Mouse (Mus musculus): Measurements from ENCODE around the gene Icosl. TPM values are rescaled to one million over a fixed set of nuclear protein-coding genes. Genes with fewer than 3 reads are reported as not detected.

Gene Icosl
- polyA plus RNA-seq, 1 experiment from 2014 or later = 8.4 TPM

DNA sequence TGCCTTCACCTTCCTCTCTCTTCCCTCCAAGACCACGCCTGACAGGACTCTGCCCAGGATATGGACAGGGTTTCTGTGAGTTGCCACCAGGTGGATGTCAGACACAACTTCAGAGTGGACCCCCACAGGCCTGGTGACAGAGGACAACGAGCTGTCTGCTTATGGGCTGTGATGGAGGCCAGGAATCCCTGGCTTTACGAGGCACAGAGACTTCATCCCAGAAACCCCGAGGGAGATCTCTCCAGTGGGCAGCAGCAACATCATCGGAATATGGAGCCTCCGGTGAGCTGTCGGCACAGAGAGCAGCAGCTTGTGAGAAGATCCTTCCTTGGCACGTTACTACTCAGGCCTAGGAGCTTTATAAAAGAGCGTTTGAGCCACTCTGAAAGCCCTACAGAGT, 8.8 kb downstream of the Icosl start:
- no peak for ATAC-seq (ENCODE audit: borderline replicate concordance, extremely low read depth, low FRiP score, low TSS enrichment)
- Histone ChIP-seq H3K27me3 (no peaks in the 10 kb centered on the region), H3K9ac (no peak overlapping the region), H3K36me3 (no peaks in the 10 kb centered on the region), H3K9me3 (no peaks in the 10 kb centered on the region), H3K4me3 (no peak overlapping the region), H3K27ac (no peak overlapping the region), H3K4me2 (no peak overlapping the region), H3K4me1 (no peaks in the 10 kb centered on the region)
- 74% methylated on average over 9 of the region's 9 CpGs for WGBS

DNA sequence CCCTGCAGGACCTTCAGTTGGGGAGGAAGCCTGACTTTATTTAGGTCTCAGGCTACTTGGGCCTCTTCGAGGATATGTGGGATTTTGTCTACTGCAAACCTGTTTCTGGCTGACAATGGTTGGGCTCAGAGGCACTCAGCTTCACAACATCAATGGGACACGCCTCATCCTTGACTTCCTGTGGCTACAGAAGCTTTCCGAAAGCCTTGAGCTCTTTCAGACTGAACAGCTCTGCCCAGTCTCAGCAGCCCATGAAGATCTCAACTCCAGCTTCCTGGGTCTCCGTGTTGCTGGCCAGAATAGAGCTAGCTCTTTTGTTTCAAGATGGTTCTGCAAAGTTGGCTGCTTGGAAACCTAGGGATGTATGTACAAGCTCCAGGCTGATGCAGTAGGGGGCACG, 9.2 kb downstream of the Icosl start:
- Histone ChIP-seq H3K27ac (no peak overlapping the region), H3K4me2 (no peak overlapping the region), H3K4me3 (no peak overlapping the region), H3K36me3 (no peaks in the 10 kb centered on the region), H3K4me1 (no peaks in the 10 kb centered on the region), H3K27me3 (no peaks in the 10 kb centered on the region), H3K9me3 (no peaks in the 10 kb centered on the region), H3K9ac (no peak overlapping the region)
- 68% methylated on average over 5 of the region's 5 CpGs for WGBS
- no peak for ATAC-seq (ENCODE audit: borderline replicate concordance, extremely low read depth, low FRiP score, low TSS enrichment)

DNA sequence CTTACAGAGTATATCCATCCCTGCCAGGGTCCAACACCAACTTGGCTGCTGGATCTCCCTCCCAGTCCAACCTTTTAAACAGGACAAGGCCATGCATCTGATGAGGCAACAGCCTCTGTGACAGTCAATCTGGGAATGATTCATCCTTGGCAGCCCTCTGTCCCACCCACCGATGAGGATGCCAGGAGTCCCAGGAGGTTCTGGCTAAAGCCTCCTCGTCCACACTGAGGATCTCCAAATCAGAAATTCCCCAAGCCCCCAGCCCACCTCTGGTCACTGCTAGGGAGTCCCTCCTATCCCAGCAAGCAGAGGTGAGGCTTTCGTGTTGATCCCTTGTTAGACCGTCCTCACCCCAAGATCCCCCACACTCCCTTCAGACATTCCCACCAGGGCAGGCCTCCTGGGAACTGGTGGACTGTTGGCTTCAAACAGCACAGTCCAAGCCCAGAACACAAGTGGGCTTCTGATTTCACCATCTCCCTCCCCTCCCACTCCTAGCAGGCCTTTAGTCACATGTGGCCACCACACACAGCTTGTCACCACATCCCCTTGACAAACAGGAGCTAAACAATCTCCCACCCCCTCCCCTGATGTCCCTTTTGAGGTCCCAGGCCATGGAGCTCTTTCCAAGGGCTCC, 11.0 kb downstream of the Icosl start:
- no peak for ATAC-seq (ENCODE audit: borderline replicate concordance, extremely low read depth, low FRiP score, low TSS enrichment)
- Histone ChIP-seq H3K9ac (no peak overlapping the region), H3K36me3 (no peaks in the 10 kb centered on the region), H3K27ac (no peak overlapping the region), H3K4me1 (no peaks in the 10 kb centered on the region), H3K27me3 (no peaks in the 10 kb centered on the region), H3K9me3 (no peaks in the 10 kb centered on the region), H3K4me3 (no peak overlapping the region), H3K4me2 (no peak overlapping the region)
- 77% methylated on average over 4 of the region's 4 CpGs for WGBS

DNA sequence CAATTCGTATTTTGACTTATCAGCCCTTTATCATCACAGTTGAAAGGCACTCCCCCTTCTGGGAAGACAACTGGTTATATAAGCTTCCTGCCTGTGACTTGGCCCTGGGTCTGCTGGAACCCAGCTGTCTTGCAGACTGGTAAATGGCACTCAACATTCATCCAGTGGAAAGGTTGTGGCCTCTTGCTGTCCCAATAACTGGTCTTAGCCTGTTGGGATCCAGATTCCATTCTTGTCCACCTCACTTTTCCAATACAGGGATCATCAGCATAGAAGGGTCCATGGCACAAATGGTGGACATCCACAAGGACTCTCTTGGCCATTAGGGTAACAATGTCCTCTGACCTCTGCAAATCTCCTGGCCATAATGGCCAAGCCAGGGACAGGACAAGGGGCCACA, 15.0 kb downstream of the Icosl start:
- no peaks in the 10 kb centered on the region for H3K4me1 ChIP-seq
- H3K9ac ChIP-seq = no peak overlapping the region
- no peaks in the 10 kb centered on the region for H3K9me3 ChIP-seq
- no peaks in the 10 kb centered on the region for H3K36me3 ChIP-seq
- H3K4me2 ChIP-seq = no peak overlapping the region
- 35% methylated on average over 1 of the region's 1 CpGs for WGBS
- no peak overlapping the region for H3K4me3 ChIP-seq
- ATAC-seq (ENCODE audit: borderline replicate concordance, extremely low read depth, low FRiP score, low TSS enrichment) = no peak
- H3K27ac ChIP-seq = no peak overlapping the region
- H3K27me3 ChIP-seq = no peaks in the 10 kb centered on the region

DNA sequence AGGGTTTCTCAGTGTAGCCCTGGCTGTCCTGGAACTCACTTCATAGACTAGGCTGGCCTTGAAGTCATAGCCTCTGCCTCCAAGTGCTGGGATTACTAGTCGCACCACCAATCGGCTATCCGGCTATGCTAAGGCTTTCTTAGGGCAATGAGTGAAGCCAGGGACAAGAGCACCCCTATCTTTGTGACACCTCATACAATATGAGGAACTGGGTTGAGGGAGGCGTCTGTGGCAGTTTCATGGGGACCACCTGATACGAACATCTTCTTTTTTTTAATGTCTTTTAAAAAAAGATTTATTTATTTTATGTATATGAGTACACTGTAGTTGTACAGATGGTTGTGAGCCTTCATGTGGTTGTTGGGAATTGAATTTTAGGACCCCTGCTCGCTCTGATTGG, 16.6 kb downstream of the Icosl start:
- 84% methylated on average over 6 of the region's 6 CpGs for WGBS
- Histone ChIP-seq H3K4me1 (no peaks in the 10 kb centered on the region), H3K27me3 (no peaks in the 10 kb centered on the region), H3K9me3 (no peaks in the 10 kb centered on the region), H3K4me3 (no peak overlapping the region), H3K9ac (no peak overlapping the region), H3K36me3 (no peaks in the 10 kb centered on the region), H3K4me2 (no peak overlapping the region), H3K27ac (no peak overlapping the region)
- no peak for ATAC-seq (ENCODE audit: borderline replicate concordance, extremely low read depth, low FRiP score, low TSS enrichment)

DNA sequence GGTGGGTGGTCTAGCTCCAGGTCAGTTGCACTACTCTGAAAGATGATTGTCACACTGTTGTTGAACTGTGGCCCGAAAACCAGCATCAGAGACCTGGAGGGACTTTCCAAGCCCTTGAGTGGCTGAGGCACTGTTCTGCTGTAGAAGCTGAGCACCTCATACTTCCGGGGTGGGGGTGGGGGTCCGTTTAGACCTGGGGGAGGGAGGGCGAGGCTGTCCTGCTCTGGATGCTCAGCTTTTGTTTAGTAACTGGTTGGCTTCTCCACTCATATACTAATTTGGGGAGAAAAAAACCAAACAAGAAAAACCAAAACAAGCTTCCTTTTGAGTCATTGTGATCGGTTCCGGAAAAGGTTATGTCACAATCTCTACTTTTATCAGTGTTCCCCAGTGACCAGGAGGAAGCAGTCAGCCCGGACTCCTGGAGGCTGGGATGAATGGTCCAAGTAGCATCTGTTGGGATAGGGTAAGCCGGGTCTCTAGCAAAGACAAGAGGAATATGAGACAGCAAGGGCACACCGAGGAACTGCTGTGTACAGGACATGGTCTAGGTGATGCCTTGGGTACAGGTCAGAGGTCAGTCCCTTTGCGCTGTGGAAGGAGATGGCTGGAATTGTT, 17.5 kb downstream of the Icosl start:
- WGBS = 75% methylated on average over 10 of the region's 10 CpGs
- ATAC-seq (ENCODE audit: borderline replicate concordance, extremely low read depth, low FRiP score, low TSS enrichment) = no peak
- no peaks in the 10 kb centered on the region for H3K4me1 ChIP-seq

DNA sequence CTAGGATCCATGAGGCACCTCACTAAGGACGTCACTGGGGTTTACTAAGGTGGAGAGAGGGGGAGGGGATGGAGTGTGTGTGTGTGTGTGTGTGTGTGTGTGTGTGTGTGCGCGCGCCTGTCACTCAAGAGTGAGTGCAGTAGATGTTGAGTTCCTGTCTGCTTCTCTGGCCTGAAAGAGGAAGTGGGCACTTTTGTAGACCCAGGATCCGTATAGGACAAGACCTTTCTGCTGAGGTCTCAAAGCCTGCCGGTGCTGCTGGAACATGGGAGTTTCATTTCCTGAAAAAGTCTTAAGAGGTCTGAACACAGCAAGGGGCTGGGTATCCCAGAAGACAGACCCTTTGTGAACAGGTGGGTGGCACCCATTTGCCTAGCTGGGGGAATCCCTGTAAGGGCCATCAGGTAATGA, 18.0 kb downstream of the Icosl start:
- WGBS = 78% methylated on average over 6 of the region's 6 CpGs
- no peak overlapping the region for H3K4me2 ChIP-seq
- no peak overlapping the region for H3K27ac ChIP-seq
- no peaks in the 10 kb centered on the region for H3K4me1 ChIP-seq
- H3K9ac ChIP-seq = no peak overlapping the region
- ATAC-seq (ENCODE audit: borderline replicate concordance, extremely low read depth, low FRiP score, low TSS enrichment) = no peak
- H3K27me3 ChIP-seq = no peaks in the 10 kb centered on the region
- no peak overlapping the region for H3K4me3 ChIP-seq
- H3K9me3 ChIP-seq = no peaks in the 10 kb centered on the region
- H3K36me3 ChIP-seq = no peaks in the 10 kb centered on the region

More for the DNA sequence above, 17.5 kb downstream of the Icosl start:
- no peaks in the 10 kb centered on the region for H3K36me3 ChIP-seq
- H3K9ac ChIP-seq = no peak overlapping the region
- no peak overlapping the region for H3K27ac ChIP-seq
- H3K27me3 ChIP-seq = no peaks in the 10 kb centered on the region
- no peak overlapping the region for H3K4me2 ChIP-seq
- no peaks in the 10 kb centered on the region for H3K9me3 ChIP-seq
- H3K4me3 ChIP-seq = no peak overlapping the region

DNA sequence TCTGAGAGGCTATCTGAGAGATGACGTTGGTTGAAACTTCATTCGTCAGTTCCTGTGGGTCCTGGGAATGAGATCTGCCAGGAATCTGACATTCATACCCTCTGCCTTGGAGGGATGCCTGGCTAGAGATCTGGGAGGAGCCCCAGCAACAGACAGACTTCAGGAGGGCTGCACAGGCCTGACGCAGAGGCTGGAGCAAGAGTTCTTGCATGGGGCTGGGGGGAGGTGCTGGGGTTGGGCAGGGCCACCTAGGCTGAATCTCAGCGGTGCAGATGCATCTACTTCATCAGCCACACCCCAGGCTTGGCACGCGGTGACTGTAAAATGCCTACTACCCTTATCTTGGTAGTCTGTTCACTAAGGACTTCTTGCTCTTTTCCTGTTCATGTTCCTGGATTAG, 21.1 kb downstream of the Icosl start:
- WGBS = 40% methylated on average over 6 of the region's 6 CpGs
- Histone ChIP-seq H3K9ac (no peak overlapping the region), H3K9me3 (no peaks in the 10 kb centered on the region), H3K4me2 (no peak overlapping the region), H3K27ac (no peak overlapping the region), H3K27me3 (no peaks in the 10 kb centered on the region), H3K36me3 (no peaks in the 10 kb centered on the region), H3K4me3 (no peak overlapping the region), H3K4me1 (no peaks in the 10 kb centered on the region)
- ATAC-seq (ENCODE audit: borderline replicate concordance, extremely low read depth, low FRiP score, low TSS enrichment) = 0 out of 2 replicates have a peak, but pooled peaks have one; percentile 35

DNA sequence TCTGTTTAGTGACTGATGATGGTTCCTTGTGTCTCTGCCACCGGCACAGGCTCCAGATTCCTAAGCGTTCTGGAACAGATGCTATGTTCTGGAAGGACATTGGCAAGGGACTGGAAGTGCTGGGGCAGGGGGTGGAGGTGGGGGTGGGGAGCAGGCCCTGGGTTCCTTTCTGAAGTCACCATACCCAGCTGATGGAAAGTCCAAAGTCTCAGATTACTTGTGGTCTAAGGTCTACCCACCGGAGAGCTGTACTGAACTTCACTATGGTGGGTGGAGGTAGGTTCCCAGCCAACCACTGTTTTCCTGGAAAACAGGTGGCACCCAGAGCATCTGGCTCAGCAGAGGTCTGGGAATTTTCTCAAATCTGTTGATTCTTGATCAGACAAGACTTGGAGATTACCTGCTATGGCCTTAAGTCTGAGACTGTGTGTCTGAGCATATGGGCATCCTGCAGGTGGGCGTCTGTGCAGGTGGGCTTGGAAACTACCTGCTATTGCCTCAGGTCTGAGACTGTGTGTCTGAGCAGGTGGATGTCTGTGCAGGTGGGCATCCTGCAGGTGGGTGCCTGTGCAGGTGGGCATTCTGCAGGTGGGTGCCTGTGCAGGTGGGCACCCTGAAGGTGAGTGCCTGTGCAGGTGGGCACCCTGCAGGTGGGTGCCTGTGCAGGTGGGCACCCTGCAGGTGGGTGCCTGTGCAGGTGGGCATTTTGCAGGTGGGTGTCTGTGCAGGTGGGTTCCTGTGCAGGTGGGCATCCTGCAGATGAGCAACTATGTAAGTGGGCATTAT, 21.8 kb downstream of the Icosl start:
- WGBS = 73% methylated on average over 4 of the region's 4 CpGs
- H3K27me3 ChIP-seq = no peaks in the 10 kb centered on the region
- ATAC-seq (ENCODE audit: borderline replicate concordance, extremely low read depth, low FRiP score, low TSS enrichment) = no peak
- no peak overlapping the region for H3K9ac ChIP-seq
- no peaks in the 10 kb centered on the region for H3K4me1 ChIP-seq
- no peaks in the 10 kb centered on the region for H3K9me3 ChIP-seq
- H3K36me3 ChIP-seq = no peaks in the 10 kb centered on the region
- H3K4me2 ChIP-seq = no peak overlapping the region
- H3K27ac ChIP-seq = no peak overlapping the region
- no peak overlapping the region for H3K4me3 ChIP-seq

DNA sequence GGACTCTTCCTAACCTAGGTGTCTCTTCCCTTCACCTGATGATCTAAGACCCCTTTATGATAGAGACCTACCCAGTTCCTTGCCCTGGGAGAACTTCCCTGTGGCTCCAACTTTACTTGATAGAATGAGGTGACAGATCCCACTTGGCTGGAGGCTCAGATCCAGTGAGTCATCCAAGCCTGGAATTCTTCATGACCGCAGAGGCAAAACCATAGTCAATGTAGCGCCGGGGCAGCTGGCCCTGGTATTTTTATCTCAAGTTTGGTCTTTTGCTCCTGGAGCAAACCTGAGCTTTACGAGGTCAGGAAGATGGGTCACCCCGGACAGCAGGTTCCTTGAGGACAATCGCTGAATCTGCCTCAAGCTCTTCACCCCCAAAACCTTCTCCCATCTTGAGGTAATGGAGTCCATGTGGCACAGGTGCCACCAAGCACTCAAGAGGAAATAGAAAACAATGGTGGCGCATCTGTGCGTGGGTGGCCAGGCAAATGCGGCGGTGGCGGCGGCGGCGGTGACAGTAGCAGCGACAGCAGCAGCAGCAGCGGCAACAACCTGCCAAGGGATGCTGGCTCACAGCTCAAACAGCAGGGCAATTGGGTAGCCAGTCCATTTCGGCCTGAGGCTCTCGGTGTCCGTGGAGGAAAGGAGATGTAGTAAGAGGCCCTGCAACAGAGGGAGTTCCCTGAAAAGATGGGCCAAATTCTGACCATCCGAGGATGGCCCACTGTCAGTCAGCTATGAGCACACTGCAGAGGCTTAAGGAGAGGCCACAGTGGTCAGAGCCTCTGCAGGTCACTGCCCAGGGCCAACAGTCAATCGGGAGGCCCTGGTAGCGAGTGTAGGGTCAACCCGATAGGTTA, 23.0 kb downstream of the Icosl start:
- ATAC-seq (ENCODE audit: borderline replicate concordance, extremely low read depth, low FRiP score, low TSS enrichment) = no peak
- 81% methylated on average over 23 of the region's 23 CpGs for WGBS
- no peaks in the 10 kb centered on the region for H3K27me3 ChIP-seq

DNA sequence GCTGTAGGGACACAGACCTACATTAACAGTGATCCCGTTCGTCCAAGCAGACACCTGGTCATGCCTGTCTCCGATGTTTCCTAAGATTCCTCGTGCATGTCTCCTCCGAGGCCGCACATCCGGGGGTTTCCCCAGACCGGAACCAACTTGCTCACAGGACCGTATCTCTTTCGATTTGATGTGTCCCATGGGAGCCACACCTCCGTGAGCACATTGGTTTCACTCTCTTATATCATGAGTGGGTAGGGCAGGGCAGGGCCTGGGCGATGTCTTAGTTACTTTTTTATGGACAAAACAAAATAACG, 23.6 kb downstream of the Icosl start:
- H3K4me1 ChIP-seq = no peaks in the 10 kb centered on the region
- 85% methylated on average over 13 of the region's 13 CpGs for WGBS
- H3K27ac ChIP-seq = no peak overlapping the region
- no peaks in the 10 kb centered on the region for H3K27me3 ChIP-seq
- no peaks in the 10 kb centered on the region for H3K9me3 ChIP-seq
- no peaks in the 10 kb centered on the region for H3K36me3 ChIP-seq
- H3K9ac ChIP-seq = no peak overlapping the region
- ATAC-seq (ENCODE audit: borderline replicate concordance, extremely low read depth, low FRiP score, low TSS enrichment) = no peak
- H3K4me3 ChIP-seq = no peak overlapping the region
- no peak overlapping the region for H3K4me2 ChIP-seq

More for the DNA sequence above, 23.0 kb downstream of the Icosl start:
- Histone ChIP-seq H3K9me3 (no peaks in the 10 kb centered on the region), H3K4me1 (no peaks in the 10 kb centered on the region), H3K9ac (no peak overlapping the region), H3K27ac (no peak overlapping the region), H3K4me2 (no peak overlapping the region), H3K4me3 (no peak overlapping the region), H3K36me3 (no peaks in the 10 kb centered on the region)

DNA sequence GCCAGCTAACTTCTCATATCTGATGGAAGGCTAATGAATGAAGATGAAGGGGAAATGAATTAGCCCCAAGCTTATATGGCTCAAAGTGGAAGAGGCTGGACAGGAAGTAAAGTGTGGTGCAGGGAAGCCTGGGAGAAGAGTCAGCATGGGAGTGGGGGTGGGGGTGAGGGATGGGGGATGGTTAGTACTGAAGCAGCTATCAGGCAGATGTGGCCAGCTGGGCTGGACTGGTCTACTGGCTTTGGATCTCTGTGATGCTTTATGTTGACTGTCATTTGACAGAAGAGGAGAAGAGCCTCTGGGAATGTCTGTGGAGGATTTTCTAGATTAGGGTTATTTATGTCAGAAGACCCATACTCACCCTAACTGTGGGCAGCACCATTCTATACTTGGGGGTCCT, 26.1 kb downstream of the Icosl start:
- Histone ChIP-seq H3K4me2 (no peak overlapping the region), H3K4me1 (no peaks in the 10 kb centered on the region), H3K27ac (no peak overlapping the region), H3K36me3 (no peaks in the 10 kb centered on the region), H3K27me3 (no peaks in the 10 kb centered on the region), H3K9ac (no peak overlapping the region), H3K9me3 (no peaks in the 10 kb centered on the region), H3K4me3 (no peak overlapping the region)
- ATAC-seq (ENCODE audit: borderline replicate concordance, extremely low read depth, low FRiP score, low TSS enrichment) = no peak
